Mouse (Mus musculus) brain, embryonic 14.5 days (tissue): ENCODE data around the gene Stk35.

ENCODE experiments used
- CTCF ChIP-seq: fragments of 200-500 bp; IDR thresholded peaks from 2 replicates; pipeline ENCODE4 v1.5.1; 2012; ENCODE audit warnings: inconsistent platforms, mild to moderate bottlenecking, moderate library complexity, borderline replicate concordance; ENCODE audit not compliant: insufficient read depth, insufficient read length; ENCODE audit errors: extremely low read depth
- POLR2A ChIP-seq: fragments of 200-500 bp; IDR thresholded peaks from 2 replicates; pipeline ENCODE4 v1.6.1; 2012; ENCODE audit warnings: mild to moderate bottlenecking, inconsistent platforms, borderline replicate concordance; ENCODE audit not compliant: poor library complexity, insufficient read depth, insufficient read length, severe bottlenecking; ENCODE audit errors: extremely low read depth

GRCm38 (mm10) chr2:129815076-129815475 is 14.8 kb downstream of the Stk35 start:
- TF ChIP-seq CTCF (no peak), POLR2A (no peak)
